Mouse (Mus musculus): Measurements from ENCODE around the gene Nif3l1. TPM values are rescaled to one million over a fixed set of nuclear protein-coding genes. Genes with fewer than 3 reads are reported as not detected.

Nif3l1 gene
- total RNA-seq (2021) = 10 to 100 TPM; 19.7 to 20.5 TPM

- peak; percentile 90 to 93 for DNase-seq
Measured at GRCm38 (mm10) chr1:58445143-58445722, at the start of gene Nif3l1, which contains the start of gene Ppil3. Gene Nif3l1, plus strand, starts transcription at chr1:58445151. Gene Ppil3, minus strand, starts transcription at chr1:58445486.

- DNase-seq = no peak
Measured at GRCm38 (mm10) chr1:58395341-58395740, 49.6 kb upstream of the Nif3l1 start.

GRCm38 (mm10) chr1:58396179-58396578, 48.8 kb upstream of the Nif3l1 start:
- DNase-seq = no peak

GRCm38 (mm10) chr1:58397731-58398130, 47.2 kb upstream of the Nif3l1 start:
- no peak for DNase-seq

- DNase-seq = no peak
Measured at GRCm38 (mm10) chr1:58401396-58401795, 43.6 kb upstream of the Nif3l1 start.

GRCm38 (mm10) chr1:58403745-58404144, 41.2 kb upstream of the Nif3l1 start:
- no peak for DNase-seq

GRCm38 (mm10) chr1:58407321-58407720, 37.6 kb upstream of the Nif3l1 start:
- no peak for DNase-seq

GRCm38 (mm10) chr1:58408141-58408540, 36.8 kb upstream of the Nif3l1 start:
- DNase-seq = no peak

- no peak for DNase-seq
Measured at GRCm38 (mm10) chr1:58409553-58410197, 35.3 kb upstream of the Nif3l1 start.

- no peak for DNase-seq
Measured at GRCm38 (mm10) chr1:58410198-58410588, 34.8 kb upstream of the Nif3l1 start.

- DNase-seq = no peak
Measured at GRCm38 (mm10) chr1:58410776-58411175, 34.2 kb upstream of the Nif3l1 start.

GRCm38 (mm10) chr1:58415442-58415841, 29.5 kb upstream of the Nif3l1 start:
- no peak for DNase-seq

- no peak for DNase-seq
Measured at GRCm38 (mm10) chr1:58416048-58416447, 28.9 kb upstream of the Nif3l1 start.

- no peak for DNase-seq
Measured at GRCm38 (mm10) chr1:58420032-58420431, 24.9 kb upstream of the Nif3l1 start.

- DNase-seq = no peak
Measured at GRCm38 (mm10) chr1:58420961-58421360, 24.0 kb upstream of the Nif3l1 start.

GRCm38 (mm10) chr1:58422879-58423278, 22.1 kb upstream of the Nif3l1 start:
- no peak for DNase-seq

GRCm38 (mm10) chr1:58423371-58424248, 21.3 kb upstream of the Nif3l1 start, which contains the start of gene Clk1:
Gene Clk1, minus strand, starts transcription at chr1:58424066.
- peak; percentile 95 to 97 for DNase-seq

- no peak for DNase-seq
Measured at GRCm38 (mm10) chr1:58424551-58424950, 20.4 kb upstream of the Nif3l1 start.

- DNase-seq = no peak
Measured at GRCm38 (mm10) chr1:58444691-58445090, 260 bp upstream of the Nif3l1 start.

GRCm38 (mm10) chr1:58445861-58446260, 910 bp downstream of the Nif3l1 start:
- no peak for DNase-seq

GRCm38 (mm10) chr1:58447766-58448165, 2.8 kb downstream of the Nif3l1 start:
- DNase-seq = no peak

GRCm38 (mm10) chr1:58448396-58448795, 3.4 kb downstream of the Nif3l1 start:
- no peak for DNase-seq

- no peak for DNase-seq
Measured at GRCm38 (mm10) chr1:58454316-58454715, 9.4 kb downstream of the Nif3l1 start.
